Mouse (Mus musculus) C2C12 (cell line): ENCODE results near the gene D430041D05Rik.

Experiments
- CEBPB ChIP-seq: IDR thresholded peaks from one replicate; pipeline ENCODE4 v1.6.1; 2011; ENCODE audit warnings: low read depth, mild to moderate bottlenecking, control low read depth, moderate library complexity
- CTCF ChIP-seq: IDR thresholded peaks from one replicate; pipeline ENCODE4 v1.5.1; 2011; ENCODE audit not compliant: control insufficient read depth, insufficient read depth, insufficient read length
- FOSL1 ChIP-seq: IDR thresholded peaks from one replicate; pipeline ENCODE4 v1.8.0; 2011; ENCODE audit warnings: mild to moderate bottlenecking, low read length; ENCODE audit not compliant: poor library complexity, insufficient read depth, severe bottlenecking
- MAX ChIP-seq: IDR thresholded peaks from one replicate; pipeline ENCODE4 v1.6.1; 2011; ENCODE audit warnings: mild to moderate bottlenecking, control low read depth
- MYOD1 ChIP-seq: IDR thresholded peaks from one replicate; pipeline ENCODE4 v1.6.1; 2011; ENCODE audit warnings: low read depth; ENCODE audit not compliant: control insufficient read depth, insufficient read length
- USF1 ChIP-seq: IDR thresholded peaks from one replicate; pipeline ENCODE4 v1.6.1; 2011; ENCODE audit warnings: low read depth, mild to moderate bottlenecking, control low read depth, moderate library complexity

GRCm38 (mm10) chr2:104121681-104122504, 288.9 kb downstream of the D430041D05Rik start:
- TF ChIP-seq CTCF (no peak), MYOD1 (no peak), MAX (no peak), USF1 (no peak), FOSL1 (no peak), CEBPB (no peak)
